Comparison of ENCODE assay signal across 9 mouse cellular contexts in genomic region chr7:127896384-127896783, GRCm38 (mm10). TPM values are rescaled to one million over a fixed set of nuclear protein-coding genes. Genes with fewer than 3 reads are reported as not detected.
DNase-seq lines count a peak whose midpoint lies in the region; ATAC-seq lines count a peak whose summit lies in the region.
"Had no signal": no experiment of that assay in that cellular context is flagged by ENCODE, and none has a peak within 500 bp of the region (broad histone marks: within the 10 kb centered on the region; RNA-seq: fewer than 3 reads in every experiment).

No protein-coding gene starts in this region.

- H3K27me3 ChIP-seq in splenic B cell, adult 2 months (ENCODE audit: control insufficient read depth, insufficient read depth, low read length, poor library complexity, severe bottlenecking) = no peaks in the 10 kb centered on the region

- DNase-seq in CD4-positive, CD25-positive, alpha-beta regulatory T cell, adult 2 months (ENCODE audit: low read depth, low spot score) = peak; percentile 84
- peak; percentile 50 for DNase-seq in ovary, postnatal 14 days (ENCODE audit: low spot score)
- DNase-seq in ovary, postnatal 10 days (ENCODE audit: low spot score) = no peak
- DNase-seq in cerebellum, postnatal 36 days = peak; percentile 73 to 76
- DNase-seq in kidney, postnatal 10 days = peak; percentile 77
- peak; percentile 60 for DNase-seq in lung, postnatal 25 days (ENCODE audit: low spot score)
- DNase-seq in splenic B cell, adult 2 months (ENCODE audit: low read depth, low spot score) = peak; percentile 79

- ATAC-seq in CD4-positive, CD25-positive, alpha-beta regulatory T cell, adult 4 months = no peak

- H3K36me3 ChIP-seq in splenic B cell, adult 2 months (ENCODE audit: control insufficient read depth, insufficient read depth, low read length, poor library complexity, severe bottlenecking) = no peaks in the 10 kb centered on the region

RNA-seq across cellular contexts. Expression of gene Vkorc1, which starts 1.0 kb away (rescaled TPM):
- polyA plus RNA-seq in CD4-positive, CD25-positive, alpha-beta regulatory T cell, adult 4 months (2017; shearing (Covaris generic)) = 10 to 100 TPM; 43.3 to 58.0 TPM

RNA-seq across cellular contexts. Expression of gene Gm21974, which starts 1.1 kb away (rescaled TPM):
- not detected for polyA plus RNA-seq in CD4-positive, CD25-positive, alpha-beta regulatory T cell, adult 4 months (2017; shearing (Covaris generic))
- polyA plus RNA-seq: heart, embryonic 16.5 days had no signal

RNA-seq across cellular contexts. Expression of gene Prss53, which starts 5.6 kb away (rescaled TPM):
- polyA plus RNA-seq in CD4-positive, CD25-positive, alpha-beta regulatory T cell, adult 4 months (2017; shearing (Covaris generic)) = 1 to 10 TPM in 1 of 2 experiments, under 1 TPM in 1; 0.85 to 1.2 TPM

RNA-seq across cellular contexts. Expression of gene Bckdk, which starts 7.5 kb away (rescaled TPM):
- polyA plus RNA-seq in CD4-positive, CD25-positive, alpha-beta regulatory T cell, adult 4 months (2017; shearing (Covaris generic)) = 100 to 1,000 TPM in 1 of 2 experiments, 10 to 100 TPM in 1; 59.0 to 108 TPM

RNA-seq across cellular contexts. Expression of gene Kat8, which starts 15.9 kb away (rescaled TPM):
- polyA plus RNA-seq in CD4-positive, CD25-positive, alpha-beta regulatory T cell, adult 4 months (2017; shearing (Covaris generic)) = 10 to 100 TPM; 39.8 to 41.9 TPM
